Mouse (Mus musculus) lung, adult 2 months (tissue): ENCODE data around the gene Tfcp2. TPM values are rescaled to one million over a fixed set of nuclear protein-coding genes. Genes with fewer than 3 reads are reported as not detected.
"Not testable (repeated sequence)": the region's sequence is repeated elsewhere in the genome, so short reads cannot be mapped to it uniquely, and the experiment has no call there.

Source experiments
- DNase-seq: peaks from one replicate; pipeline ENCODE4 v3.0.0; 2022
- H3K4me1 ChIP-seq: fragments of 200-500 bp; 2 replicates; pipeline ENCODE4 v1.6.1; 2011; ENCODE audit warnings: low read length; ENCODE audit not compliant: control insufficient read depth, insufficient read depth
- H3K4me3 ChIP-seq: fragments of 200-500 bp; replicated peaks from 2 replicates; pipeline ENCODE3; 2011; ENCODE audit warnings: low read depth, mild to moderate bottlenecking, control low read depth, low read length; ENCODE audit errors: extremely low read depth
- CTCF ChIP-seq: fragments of 200-500 bp; IDR thresholded peaks from 2 replicates; pipeline ENCODE4 v1.5.1; 2011; ENCODE audit warnings: mild to moderate bottlenecking, low read length, control low read depth; ENCODE audit not compliant: insufficient read depth
- POLR2A ChIP-seq: fragments of 200-500 bp; IDR thresholded peaks from 2 replicates; pipeline ENCODE4 v1.6.1; 2011; ENCODE audit warnings: low read depth, mild to moderate bottlenecking, control low read depth, low read length, borderline replicate concordance; ENCODE audit errors: extremely low read depth
- WGBS: fragments of 180-500 bp; shearing (Covaris S2); methylation state at CpG from one replicate; pipeline ENCODE4 v1.1.7; 2018; 5-methylcytosine and 5-hydroxymethylcytosine counted together
- polyA plus RNA-seq: library from polyadenylated mRNA; depleted of rRNA; stranded (reverse); fragments of >200 nt; gene quantifications from 2 replicates; pipeline ENCODE4 v1.2.3, GENCODE M21; 2012

The Tfcp2 gene
- polyA plus RNA-seq, 1 experiment: 8.2 TPM

- Histone ChIP-seq H3K4me1 (no peaks in the 10 kb centered on the region), H3K4me3 (no peak overlapping the region)
- TF ChIP-seq CTCF (no peak), POLR2A (no peak)
- no peak for DNase-seq
- WGBS: 81% methylated on average over 3 of the region's 3 CpGs
These were observed 17.4 kb upstream of the Tfcp2 start for GRCm38 (mm10) chr15:100569239-100569638.

- no peak for TF ChIP-seq CTCF
- TF ChIP-seq POLR2A: no peak
- 58% methylated on average over 2 of the region's 2 CpGs for WGBS
- no peaks in the 10 kb centered on the region for H3K4me1 ChIP-seq
- no peak for DNase-seq
- no peak overlapping the region for H3K4me3 ChIP-seq
These were observed 14.7 kb upstream of the Tfcp2 start for GRCm38 (mm10) chr15:100566531-100566930.

DNA sequence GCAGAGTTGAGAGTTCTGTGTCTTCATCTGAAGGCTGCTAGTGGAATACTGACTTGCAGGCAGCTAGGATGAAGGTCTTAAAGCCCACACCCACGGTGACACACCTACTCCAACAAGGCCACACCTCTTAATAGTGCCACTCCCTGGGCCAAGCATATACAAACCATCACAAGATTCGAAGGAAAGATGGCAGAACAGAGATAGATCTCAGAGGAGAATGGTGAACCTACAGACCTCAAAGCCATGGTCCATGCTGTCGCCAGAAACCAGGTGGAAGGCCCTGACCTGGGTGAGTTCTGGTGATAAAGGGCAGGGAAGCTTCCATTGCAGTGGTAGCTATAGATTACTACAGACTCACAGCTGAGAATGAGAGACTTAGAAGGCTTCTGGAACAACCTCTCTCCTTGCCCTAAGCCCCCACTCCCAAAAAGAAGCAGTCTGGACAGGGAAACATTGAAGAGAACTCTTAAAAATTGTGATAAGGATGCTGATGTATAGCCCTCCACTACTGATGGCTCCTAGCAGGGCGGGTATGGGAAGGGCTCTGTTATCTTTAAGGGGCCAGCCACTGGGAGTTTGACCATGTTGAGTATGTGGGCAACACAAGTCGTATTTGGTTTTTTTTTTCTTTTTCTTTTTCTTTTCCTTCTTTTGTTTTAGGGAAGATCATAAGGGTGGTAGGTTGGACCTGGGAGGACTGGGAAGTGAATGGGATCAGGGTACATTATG is 6.1 kb upstream of the Tfcp2 start:
- TF ChIP-seq POLR2A: no peak
- no peak for TF ChIP-seq CTCF
- DNase-seq: no peak
- WGBS: 73% methylated on average over 5 of the region's 5 CpGs
- H3K4me1 ChIP-seq: no peaks in the 10 kb centered on the region
- no peak overlapping the region for H3K4me3 ChIP-seq

DNA sequence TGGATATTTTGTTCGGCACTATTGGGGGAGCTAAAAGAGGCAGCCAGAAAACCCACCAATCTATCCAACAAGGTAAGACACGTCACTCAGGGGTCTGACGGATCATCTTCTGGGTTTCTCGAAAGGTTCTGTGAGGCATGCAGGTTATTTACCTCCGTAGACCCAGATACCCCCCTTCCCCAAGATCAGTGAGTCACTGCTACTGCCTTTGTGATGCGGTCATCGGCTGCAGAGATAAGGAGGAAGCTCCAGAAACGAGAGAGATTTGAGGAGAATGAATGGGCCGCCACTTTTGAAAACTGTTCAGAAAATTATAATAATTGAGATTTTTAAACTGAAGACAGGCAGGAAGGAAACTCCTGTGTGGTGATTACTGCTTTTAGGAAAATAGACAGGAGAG is 4.6 kb upstream of the Tfcp2 start:
- H3K4me1 ChIP-seq: peaks cover 4% of the 10 kb centered on the region
- H3K4me3 ChIP-seq: no peak overlapping the region
- WGBS: 71% methylated on average over 9 of the region's 9 CpGs
- no peak for DNase-seq
- TF ChIP-seq POLR2A: no peak
- no peak for TF ChIP-seq CTCF

DNA sequence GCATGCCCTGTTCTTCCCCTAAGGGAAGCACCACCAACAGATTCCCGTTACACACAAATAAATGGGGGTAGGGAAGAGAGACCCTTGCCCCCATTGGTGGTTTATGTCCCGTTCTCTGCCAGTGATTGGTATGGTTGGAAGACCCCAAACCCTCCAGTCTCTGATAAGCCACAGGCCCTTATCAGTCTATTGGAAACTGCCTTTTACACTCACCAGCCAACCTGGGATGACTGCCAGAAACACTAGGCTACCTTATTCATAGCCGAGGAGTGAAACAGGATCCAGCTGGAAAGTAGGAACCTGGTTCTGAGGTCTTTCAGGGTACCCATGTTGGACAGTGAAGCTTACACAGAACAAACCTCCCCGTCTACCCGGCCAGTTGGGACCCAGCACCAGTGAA is 4.2 kb upstream of the Tfcp2 start:
- 72% methylated on average over 5 of the region's 5 CpGs for WGBS
- no peak for DNase-seq
- H3K4me3 ChIP-seq: no peak overlapping the region
- peaks cover 4% of the 10 kb centered on the region for H3K4me1 ChIP-seq
- TF ChIP-seq POLR2A (no peak), CTCF (no peak)

DNA sequence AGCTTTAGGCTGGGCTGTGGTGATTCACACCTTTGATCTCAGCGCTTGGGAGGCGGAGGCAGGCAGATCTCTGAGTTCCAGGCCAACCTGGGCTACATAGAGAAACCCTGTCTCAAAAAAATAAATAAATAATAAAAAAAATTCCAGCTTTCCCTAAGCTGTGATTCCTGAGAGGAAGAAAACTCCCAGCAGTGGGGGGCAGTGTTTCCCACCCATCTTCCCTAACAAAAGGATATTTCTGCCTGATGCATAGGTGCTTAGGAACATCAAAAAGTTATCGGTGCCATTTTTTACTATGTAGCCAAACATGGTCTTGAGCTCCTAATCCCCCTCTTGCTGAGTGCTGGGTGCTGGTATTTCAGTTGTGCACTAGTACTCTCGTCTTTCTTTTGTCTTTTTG is 1.5 kb downstream of the Tfcp2 start:
- Histone ChIP-seq H3K4me3 (no peak overlapping the region), H3K4me1 (peaks cover 4% of the 10 kb centered on the region)
- 82% methylated on average over 4 of the region's 4 CpGs for WGBS
- DNase-seq: no peak
- TF ChIP-seq CTCF (no peak), POLR2A (no peak)

- WGBS: 94% methylated on average over 14 of the region's 14 CpGs
- DNase-seq, H3K4me3 ChIP-seq, H3K4me1 ChIP-seq: not testable (repeated sequence)
These were observed 8.2 kb downstream of the Tfcp2 start for GRCm38 (mm10) chr15:100543651-100544030.

- DNase-seq, H3K4me1 ChIP-seq, H3K4me3 ChIP-seq: not testable (repeated sequence)
- WGBS: 96% methylated on average over 28 of the region's 28 CpGs
These were observed 8.7 kb downstream of the Tfcp2 start for GRCm38 (mm10) chr15:100542876-100543650.

GRCm38 (mm10) chr15:100541426-100541825 is 10.4 kb downstream of the Tfcp2 start:
- 81% methylated on average over 4 of the region's 4 CpGs for WGBS
- H3K4me3 ChIP-seq: no peak overlapping the region
- no peaks in the 10 kb centered on the region for H3K4me1 ChIP-seq
- DNase-seq: no peak
- TF ChIP-seq CTCF (no peak), POLR2A (no peak)

GRCm38 (mm10) chr15:100541001-100541400 is 10.8 kb downstream of the Tfcp2 start:
- H3K4me1 ChIP-seq, DNase-seq, H3K4me3 ChIP-seq: not testable (repeated sequence)
- 73% methylated on average over 1 of the region's 1 CpGs for WGBS

GRCm38 (mm10) chr15:100539411-100539810 is 12.4 kb downstream of the Tfcp2 start:
- H3K4me3 ChIP-seq: no peak overlapping the region
- no peak for TF ChIP-seq POLR2A
- no peak for TF ChIP-seq CTCF
- no peak for DNase-seq
- 91% methylated on average over 9 of the region's 9 CpGs for WGBS
- no peaks in the 10 kb centered on the region for H3K4me1 ChIP-seq
